Mouse (Mus musculus) MEL (cell line): Measurements from ENCODE around the gene Pdpn. TPM values are rescaled to one million over a fixed set of nuclear protein-coding genes. Genes with fewer than 3 reads are reported as not detected.
A peak's percentile ranks its signal among the peaks of the same experiment; 100 is the strongest.

Source experiments
- DNase-seq: peaks from one replicate; pipeline ENCODE4 v3.0.0; 2011; ENCODE audit warnings: low read depth, low spot score
- H3K27ac ChIP-seq: 2 replicates; pipeline ENCODE4 v1.5.1; 2012; ENCODE audit warnings: low read depth, mild to moderate bottlenecking, control low read depth, low read length, moderate library complexity; ENCODE audit not compliant: control insufficient read depth
- H3K27me3 ChIP-seq, 2 experiments: fragments of 150-350 bp in 1 of 2; sonication (generic) in 1 of 2; 2 replicates each; pipeline ENCODE4 v1.6.1; 2012; ENCODE audit warnings: low read length in 2 of 2, mild to moderate bottlenecking in 2 of 2, improper control_type of control experiment in 1 of 2, moderate library complexity in 1 of 2; ENCODE audit not compliant: insufficient read depth in 2 of 2, control insufficient read depth in 1 of 2
- H3K36me3 ChIP-seq, 2 experiments: 2 replicates each; pipeline ENCODE4 v1.6.1; 2012 to 2014; ENCODE audit warnings: low read length in 2 of 2, improper control_type of control experiment in 1 of 2, inconsistent platforms in 1 of 2, mild to moderate bottlenecking in 1 of 2; ENCODE audit not compliant: insufficient read depth in 2 of 2, control insufficient read depth in 1 of 2
- H3K4me1 ChIP-seq, 2 experiments: fragments of 150-350 bp in 1 of 2; sonication (generic) in 1 of 2; 2 replicates each; pipeline ENCODE4 v1.6.1; 2012; ENCODE audit warnings: low read length in 2 of 2, improper control_type of control experiment in 1 of 2, mild to moderate bottlenecking in 1 of 2; ENCODE audit not compliant: insufficient read depth in 2 of 2, control insufficient read depth in 1 of 2
- H3K4me3 ChIP-seq, 2 experiments: fragments of 150-350 bp in 1 of 2; sonication (generic) in 1 of 2; 2 replicates each; pipeline ENCODE4 v1.5.1; 2012; ENCODE audit warnings: low read depth in 2 of 2, low read length in 2 of 2, mild to moderate bottlenecking in 2 of 2, moderate library complexity in 2 of 2, control low read depth in 1 of 2, improper control_type of control experiment in 1 of 2; ENCODE audit not compliant: control insufficient read depth in 1 of 2, insufficient read depth in 1 of 2
- H3K79me2 ChIP-seq: 2 replicates; pipeline ENCODE4 v1.6.1; 2012; ENCODE audit warnings: mild to moderate bottlenecking, low read length, moderate library complexity; ENCODE audit not compliant: control insufficient read depth, poor library complexity, insufficient read depth
- H3K9ac ChIP-seq: 2 replicates; pipeline ENCODE4 v1.6.1; 2012; ENCODE audit warnings: low read depth, mild to moderate bottlenecking, control low read depth, low read length, moderate library complexity; ENCODE audit not compliant: control insufficient read depth, poor library complexity, severe bottlenecking
- H3K9me3 ChIP-seq: fragments of 150-350 bp; sonication (generic); replicated peaks from 2 replicates; pipeline ENCODE4 v1.6.1; 2012; ENCODE audit warnings: mild to moderate bottlenecking, low read length, improper control_type of control experiment, moderate library complexity; ENCODE audit not compliant: insufficient read depth
- BHLHE40 ChIP-seq: IDR thresholded peaks from 2 replicates; pipeline ENCODE4 v1.6.1; 2012; ENCODE audit warnings: low read depth, mild to moderate bottlenecking, inconsistent platforms, low read length, improper control_type of control experiment, borderline replicate concordance
- CHD2 ChIP-seq: IDR thresholded peaks from 2 replicates; pipeline ENCODE4 v1.6.1; 2011; ENCODE audit warnings: low read length, improper control_type of control experiment
- E2F4 ChIP-seq: IDR thresholded peaks from 2 replicates; pipeline ENCODE4 v1.6.1; 2011; ENCODE audit warnings: low read depth, low read length, improper control_type of control experiment, borderline replicate concordance
- EP300 ChIP-seq, 2 experiments: IDR thresholded peaks; 2 replicates each; pipeline ENCODE4 v1.6.1; 2011; ENCODE audit warnings: improper control_type of control experiment in 2 of 2, low read length in 2 of 2, low read depth in 1 of 2, mild to moderate bottlenecking in 1 of 2
- ETS1 ChIP-seq: IDR thresholded peaks from 2 replicates; pipeline ENCODE4 v1.6.1; 2012; ENCODE audit warnings: low read depth, mild to moderate bottlenecking, inconsistent platforms, low read length, improper control_type of control experiment, moderate library complexity
- GABPA ChIP-seq: IDR thresholded peaks from 2 replicates; pipeline ENCODE4 v1.6.1; 2012; ENCODE audit warnings: low read depth, mild to moderate bottlenecking, inconsistent platforms, low read length, improper control_type of control experiment, moderate library complexity
- GATA1 ChIP-seq: IDR thresholded peaks from 2 replicates; pipeline ENCODE4 v1.6.1; 2011; ENCODE audit warnings: low read depth, low read length, improper control_type of control experiment
- HCFC1 ChIP-seq: IDR thresholded peaks from 2 replicates; pipeline ENCODE4 v1.6.1; 2012; ENCODE audit warnings: low read depth, mild to moderate bottlenecking, inconsistent platforms, low read length, improper control_type of control experiment, moderate library complexity
- JUND ChIP-seq: IDR thresholded peaks from 2 replicates; pipeline ENCODE4 v1.6.1; 2011; ENCODE audit warnings: low read depth, mild to moderate bottlenecking, improper control_type of control experiment, low read length
- MAZ ChIP-seq: IDR thresholded peaks from 2 replicates; pipeline ENCODE4 v1.6.1; 2012; ENCODE audit warnings: low read depth, mild to moderate bottlenecking, inconsistent platforms, low read length, improper control_type of control experiment
- MEF2A ChIP-seq: IDR thresholded peaks from 2 replicates; pipeline ENCODE4 v1.6.1; 2014; ENCODE audit warnings: low read depth, mild to moderate bottlenecking, inconsistent platforms, low read length, improper control_type of control experiment; ENCODE audit not compliant: poor library complexity, insufficient replicate concordance, severe bottlenecking; ENCODE audit errors: extremely low read depth
- MXI1 ChIP-seq: IDR thresholded peaks from 2 replicates; pipeline ENCODE4 v1.6.1; 2011; ENCODE audit warnings: mild to moderate bottlenecking, low read depth, low read length, improper control_type of control experiment
- MYB ChIP-seq: IDR thresholded peaks from 2 replicates; pipeline ENCODE4 v1.6.1; 2011; ENCODE audit warnings: mild to moderate bottlenecking, low read depth, low read length, improper control_type of control experiment
- MYC ChIP-seq: IDR thresholded peaks from 2 replicates; pipeline ENCODE4 v1.6.1; 2011; ENCODE audit warnings: low read depth, mild to moderate bottlenecking, low read length, improper control_type of control experiment, moderate library complexity
- NRF1 ChIP-seq: IDR thresholded peaks from 2 replicates; pipeline ENCODE4 v1.6.1; 2014; ENCODE audit warnings: low read depth, mild to moderate bottlenecking, inconsistent platforms, low read length, improper control_type of control experiment, moderate library complexity; ENCODE audit not compliant: poor library complexity, insufficient read depth, severe bottlenecking
- POLR2AphosphoS5 ChIP-seq: IDR thresholded peaks from 2 replicates; pipeline ENCODE4 v1.6.1; 2012; ENCODE audit warnings: low read depth, borderline replicate concordance, mild to moderate bottlenecking, inconsistent platforms, low read length, moderate library complexity, mixed read lengths
- RCOR1 ChIP-seq: IDR thresholded peaks from 2 replicates; pipeline ENCODE4 v1.6.1; 2012; ENCODE audit warnings: low read depth, mild to moderate bottlenecking, inconsistent platforms, low read length, improper control_type of control experiment
- SIN3A ChIP-seq: IDR thresholded peaks from 2 replicates; pipeline ENCODE4 v1.6.1; 2012; ENCODE audit warnings: low read length, improper control_type of control experiment, inconsistent platforms
- SMC3 ChIP-seq: IDR thresholded peaks from 2 replicates; pipeline ENCODE4 v1.6.1; 2011; ENCODE audit warnings: low read depth, low read length, improper control_type of control experiment
- TAL1 ChIP-seq: IDR thresholded peaks from 2 replicates; pipeline ENCODE4 v1.6.1; 2012; ENCODE audit warnings: mild to moderate bottlenecking, inconsistent platforms, low read length, moderate library complexity, mixed read lengths
- TBP ChIP-seq: IDR thresholded peaks from 2 replicates; pipeline ENCODE4 v1.8.0; 2011; ENCODE audit warnings: low read depth, low read length, improper control_type of control experiment
- TCF12 ChIP-seq: IDR thresholded peaks from 2 replicates; pipeline ENCODE4 v1.6.1; 2014; ENCODE audit warnings: low read depth, mild to moderate bottlenecking, inconsistent platforms, low read length, improper control_type of control experiment, moderate library complexity
- USF1 ChIP-seq: IDR thresholded peaks from 2 replicates; pipeline ENCODE4 v1.6.1; 2014; ENCODE audit warnings: low read depth, mild to moderate bottlenecking, inconsistent platforms, low read length, improper control_type of control experiment, moderate library complexity
- USF2 ChIP-seq, 2 experiments: IDR thresholded peaks; 2 replicates each; pipeline ENCODE4 v1.6.1; 2011 to 2012; ENCODE audit warnings: improper control_type of control experiment in 2 of 2, low read length in 2 of 2, borderline replicate concordance in 1 of 2, inconsistent platforms in 1 of 2, low read depth in 1 of 2, mild to moderate bottlenecking in 1 of 2; ENCODE audit not compliant: insufficient read depth in 1 of 2
- ZC3H11A ChIP-seq: IDR thresholded peaks from 2 replicates; pipeline ENCODE4 v1.6.1; 2012; ENCODE audit warnings: low read depth, mild to moderate bottlenecking, inconsistent platforms, low read length, improper control_type of control experiment
- ZKSCAN1 ChIP-seq: IDR thresholded peaks from 2 replicates; pipeline ENCODE4 v1.6.1; 2012; ENCODE audit warnings: low read depth, mild to moderate bottlenecking, inconsistent platforms, low read length, improper control_type of control experiment, moderate library complexity
- ZMIZ1 ChIP-seq: IDR thresholded peaks from 2 replicates; pipeline ENCODE4 v1.6.1; 2012; ENCODE audit warnings: low read depth, mild to moderate bottlenecking, inconsistent platforms, low read length, improper control_type of control experiment, moderate library complexity
- ZNF384 ChIP-seq: IDR thresholded peaks from 2 replicates; pipeline ENCODE4 v1.6.1; 2012; ENCODE audit warnings: low read depth, mild to moderate bottlenecking, inconsistent platforms, low read length, improper control_type of control experiment
- polyA plus RNA-seq, 2 experiments: library from polyadenylated mRNA; stranded (reverse) in 1 of 2; unstranded in 1 of 2; fragments of >175 nt in 1 of 2; fragments of >200 nt in 1 of 2; gene quantifications; 2 replicates each; pipeline versions ENCODE4 v1.2.1 to v1.2.4; 2012; ENCODE audit warnings: low replicate concordance in 2 of 2, low read depth in 1 of 2; ENCODE audit not compliant: insufficient read length in 2 of 2, insufficient read depth in 1 of 2, missing spikeins in 1 of 2
- total RNA-seq: library from RNA; depleted of rRNA; stranded (reverse); fragments of 300-350 nt; gene quantifications from 2 replicates; pipeline ENCODE4 v1.2.3, GENCODE M21; 2012

Pdpn gene
- total and polyA plus RNA-seq, 3 experiments = not detected

DNA sequence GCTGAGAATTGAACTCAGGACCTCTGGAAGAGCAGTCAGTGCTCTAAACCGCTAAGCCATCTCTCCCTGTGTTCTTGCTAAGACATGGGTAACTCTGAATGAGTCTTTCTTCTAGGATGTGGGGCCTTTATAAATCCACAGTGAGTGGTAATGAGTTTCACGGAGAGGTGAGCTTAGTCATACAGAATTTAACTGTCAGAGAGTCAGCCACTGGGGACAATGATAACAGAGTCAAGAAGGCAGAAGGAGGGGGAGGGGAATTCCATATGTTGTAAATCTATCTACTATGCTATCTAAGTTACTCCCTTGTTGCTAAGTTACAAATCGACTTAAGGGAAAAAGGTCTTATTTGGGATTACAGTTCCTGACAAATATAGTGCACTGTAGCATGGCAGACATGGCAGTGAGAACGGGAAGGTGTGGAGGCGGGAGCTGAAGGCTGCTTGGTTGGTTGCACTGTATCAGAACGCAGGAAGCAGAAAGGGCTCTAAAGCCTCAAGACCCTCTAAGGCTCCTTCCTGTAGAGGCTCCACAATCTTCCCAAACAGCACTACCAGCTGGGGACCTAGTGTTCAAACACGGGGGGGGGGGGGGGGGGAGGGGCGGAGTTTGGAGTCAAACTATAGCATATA is 39.5 kb downstream of the Pdpn start:
- Histone ChIP-seq H3K27ac (no peak overlapping the region), H3K27me3 (no peaks in the 10 kb centered on the region), H3K4me1 (peaks cover 0 to 6% of the 10 kb centered on the region in 2 experiments; a peak in 3 of 4 replicates), H3K79me2 (peaks cover 1% of the 10 kb centered on the region; the same call in 1 of the 2 replicates)
- peak; percentile 60 for DNase-seq
- TF ChIP-seq ZC3H11A (no peak), ETS1 (peak; percentile 30; the same call in 1 of the 2 replicates), TAL1 (no peak), POLR2AphosphoS5 (no peak), MEF2A (no peak), EP300 (IDR thresholded peaks at IDR 0.05; ENCODE audit: low read depth in 1 of 2, low read length in 2 of 2) (peak; percentile 34 to 49), MXI1 (no peak; the same call in 1 of the 2 replicates), MYC (no peak), NRF1 (no peak), SIN3A (0 out of 2 replicates have a peak, but pooled peaks have one; percentile 19), SMC3 (no peak), E2F4 (no peak), GATA1 (peak; percentile 43)
- TF ChIP-seq, all 39 proteins: peak for 4
- H3K9ac ChIP-seq = no peak overlapping the region
- H3K36me3 ChIP-seq = peaks cover 0 to 7% of the 10 kb centered on the region in 2 experiments; a peak in 2 of 4 replicates
- peak overlapping the region in 1 of 2 experiments; percentile 70; a peak in 1 of 4 replicates for H3K4me3 ChIP-seq
- H3K9me3 ChIP-seq = no peaks in the 10 kb centered on the region

DNA sequence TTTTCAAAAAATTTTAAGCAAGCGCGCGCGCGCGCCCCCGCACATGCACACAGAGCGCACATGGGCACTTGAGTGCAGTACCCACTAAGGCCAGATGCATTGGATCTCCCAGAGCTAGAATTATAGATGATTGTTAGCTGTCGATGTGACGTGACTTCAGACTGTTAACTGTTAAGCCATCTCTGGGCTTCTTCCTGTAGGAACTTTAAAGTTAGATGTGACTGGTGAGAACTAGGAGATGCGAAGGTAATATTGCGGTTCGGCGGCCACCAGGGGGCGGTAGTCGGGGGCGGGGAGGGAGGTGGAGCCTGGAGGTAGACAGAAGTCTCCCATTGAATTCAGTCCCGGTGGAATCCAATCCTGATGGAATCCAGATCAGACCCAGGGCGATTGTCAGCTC is 40.8 kb downstream of the Pdpn start:
- Histone ChIP-seq H3K27me3 (no peaks in the 10 kb centered on the region), H3K79me2 (peaks cover 1% of the 10 kb centered on the region; the same call in 1 of the 2 replicates), H3K27ac (no peak overlapping the region), H3K36me3 (peaks cover 0 to 7% of the 10 kb centered on the region in 2 experiments; a peak in 2 of 4 replicates), H3K9ac (peak overlapping the region; percentile 70), H3K4me1 (peaks cover 0 to 6% of the 10 kb centered on the region in 2 experiments; a peak in 3 of 4 replicates), H3K9me3 (no peaks in the 10 kb centered on the region), H3K4me3 (peak overlapping the region; percentile 70 to 72)
- DNase-seq = peak; percentile 86
- TF ChIP-seq BHLHE40 (peak; percentile 65; the same call in 1 of the 2 replicates), RCOR1 (no peak), JUND (no peak), POLR2AphosphoS5 (no peak), TCF12 (no peak), ZMIZ1 (no peak), ZNF384 (no peak), MEF2A (no peak), USF2 (IDR thresholded peaks at IDR 0.05; ENCODE audit: borderline replicate concordance in 1 of 2, insufficient read depth in 1 of 2, low read depth in 1 of 2, low read length in 2 of 2) (no peak), TBP (0 out of 2 replicates have a peak, but pooled peaks have one; percentile 8), CHD2 (no peak), MAZ (0 out of 2 replicates have a peak, but pooled peaks have one; percentile 32), EP300 (IDR thresholded peaks at IDR 0.05; ENCODE audit: low read depth in 1 of 2, low read length in 2 of 2) (no peak), MYB (no peak), ZKSCAN1 (no peak), E2F4 (no peak), HCFC1 (no peak), GATA1 (no peak), TAL1 (no peak), GABPA (no peak), SMC3 (peak; percentile 39), USF1 (peak; percentile 87)
